Mouse (Mus musculus) adrenal gland, adult 8-10 months (tissue): ENCODE results near the gene Dkkl1. TPM values are rescaled to one million over a fixed set of nuclear protein-coding genes. Genes with fewer than 3 reads are reported as not detected.

Experiments
- DNase-seq: peaks from one replicate; pipeline ENCODE4 v3.0.0; 2022
- microRNA-seq, 2 experiments: library from miRNA; unstranded; fragments of <30 nt; microRNA quantifications; one replicate each; pipeline ENCODE4 v1.2.0; 2022
- total RNA-seq, 4 experiments: library from RNA; stranded (reverse); gene quantifications; 2 replicates each; pipeline ENCODE4 v1.2.4; 2022

The Dkkl1 gene
- total RNA-seq, 4 experiments from 2014 or later, result not detected

- no peak for DNase-seq
Observed at GRCm38 (mm10) chr7:45165701-45166100, 46.2 kb downstream of the Dkkl1 start.

DNA sequence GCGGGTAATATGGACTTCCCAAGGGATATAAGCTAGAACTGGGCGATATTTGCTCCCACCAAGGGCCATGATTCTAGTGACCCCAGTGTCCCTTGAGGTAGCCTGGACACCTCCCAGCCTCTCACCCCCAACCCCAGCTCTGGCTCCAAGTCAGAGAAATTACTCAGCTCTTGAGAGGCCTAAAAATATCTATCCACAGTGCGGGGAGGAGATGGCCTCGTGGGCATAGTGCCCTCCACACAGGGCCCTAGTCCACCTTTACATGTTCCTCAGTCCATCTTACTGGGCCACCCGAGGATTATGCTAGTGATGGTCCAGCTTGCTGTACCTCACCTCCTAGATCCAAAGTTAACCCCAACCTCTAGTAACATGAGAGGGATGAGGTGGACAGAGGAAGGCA is 47.1 kb downstream of the Dkkl1 start:
- DNase-seq, result no peak

DNA sequence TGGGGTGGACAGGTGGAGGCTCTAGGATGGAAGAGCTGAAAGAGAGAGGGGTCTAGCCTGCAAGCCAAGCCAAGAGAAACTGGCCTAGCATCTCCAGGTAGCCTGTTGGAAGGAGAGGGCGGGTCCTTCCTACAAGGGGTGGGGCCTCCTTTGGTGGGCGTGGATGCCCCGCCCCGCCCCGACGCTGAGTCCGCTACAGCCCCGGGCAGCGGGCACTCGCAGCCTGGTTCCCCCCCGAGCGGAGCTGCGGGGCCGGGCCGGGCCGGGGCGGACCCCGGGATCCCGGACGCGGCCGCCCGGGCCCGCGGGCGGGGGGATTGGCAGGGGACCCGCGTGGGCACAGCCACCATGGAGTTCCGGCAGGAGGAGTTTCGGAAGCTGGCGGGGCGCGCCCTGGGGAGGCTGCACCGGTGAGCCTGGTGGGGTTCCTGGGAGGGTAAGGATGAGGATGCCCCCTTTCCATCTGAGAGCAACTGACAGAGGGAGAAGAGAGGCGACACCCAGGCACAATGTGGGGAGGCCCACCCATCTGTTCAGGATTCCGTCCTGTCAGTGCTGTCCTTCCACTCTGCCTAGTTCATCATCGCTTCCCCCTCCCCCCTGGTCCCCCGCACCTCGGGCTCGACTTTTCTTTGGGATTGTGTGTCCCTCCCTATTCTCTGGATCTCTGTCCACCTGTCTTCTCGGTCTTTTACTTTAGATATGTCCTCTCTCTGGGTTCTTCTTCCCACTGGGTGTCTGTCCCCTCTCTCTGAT is 48.0 kb downstream of the Dkkl1 start, which contains the start of gene Slc17a7:
Gene Slc17a7, plus strand, starts transcription at position 215 of the 756 bp plus-strand sequence.
- no peak for DNase-seq

GRCm38 (mm10) chr7:45162996-45163615 is 48.8 kb downstream of the Dkkl1 start:
- DNase-seq, result no peak

- no peak for DNase-seq
Observed at GRCm38 (mm10) chr7:45162551-45162950, 49.4 kb downstream of the Dkkl1 start.

DNA sequence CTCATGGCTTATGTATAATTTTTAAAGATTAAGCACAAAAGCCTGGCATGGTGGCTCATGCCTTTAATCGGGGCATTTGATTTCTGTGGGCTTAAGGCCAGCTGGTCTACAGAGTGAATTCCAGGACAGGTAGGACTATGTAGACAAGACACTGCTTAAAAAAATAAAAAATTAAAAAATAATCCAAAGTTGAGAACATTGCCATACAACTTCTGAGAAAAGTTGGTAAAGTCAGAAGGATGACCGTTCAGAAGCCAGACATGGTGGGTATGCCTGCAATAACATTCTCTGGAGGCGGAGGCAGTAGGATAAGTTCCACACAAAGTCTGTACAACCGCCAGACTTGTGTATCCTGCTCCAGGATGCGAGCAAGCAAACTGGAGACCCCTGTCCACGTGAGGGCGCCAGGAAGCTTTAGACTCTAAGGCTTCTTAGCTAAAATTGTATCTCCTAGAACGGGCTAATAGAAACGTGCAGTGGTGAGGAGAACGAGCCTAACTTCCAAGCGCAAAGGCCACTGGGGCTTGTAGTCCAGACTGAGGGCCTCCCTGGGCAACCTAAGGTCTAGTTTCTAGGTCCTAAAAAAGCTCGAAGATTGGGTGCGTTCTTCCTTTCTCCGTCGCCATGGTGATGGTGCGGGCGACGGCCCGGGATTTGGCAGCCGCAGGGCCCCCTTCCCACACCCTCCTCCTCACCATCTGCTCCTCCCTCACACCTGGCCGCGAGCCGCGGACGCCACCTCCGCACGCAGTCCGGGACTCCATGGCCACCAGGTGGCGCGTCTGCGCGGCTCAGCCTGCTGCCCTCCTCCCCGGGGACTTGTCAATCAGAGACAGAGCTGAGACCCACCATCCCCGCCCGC is 50.1 kb downstream of the Dkkl1 start:
- peak; percentile 76 for DNase-seq

DNA sequence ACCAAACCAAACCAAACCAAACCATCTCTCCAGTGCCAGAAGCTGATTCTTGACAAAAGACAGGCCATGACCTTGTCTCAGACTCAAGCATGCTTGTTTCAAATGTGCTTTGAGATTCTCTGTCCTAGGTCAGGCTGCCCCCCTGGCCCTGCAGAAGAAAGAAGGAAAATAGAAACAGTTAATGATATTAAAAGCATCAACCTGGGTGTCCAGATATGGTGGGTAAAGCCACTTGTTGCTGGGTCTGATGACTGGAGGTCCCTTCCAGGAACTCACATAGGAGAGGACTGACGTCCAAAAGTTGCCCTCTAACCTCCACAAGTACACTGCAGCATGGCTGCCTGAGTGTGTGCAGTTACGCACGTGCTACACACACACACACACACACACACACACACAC is 51.1 kb downstream of the Dkkl1 start:
- no peak for DNase-seq

GRCm38 (mm10) chr7:45160316-45160800 is 51.6 kb downstream of the Dkkl1 start:
- DNase-seq, result no peak

- DNase-seq, result no peak
Observed at GRCm38 (mm10) chr7:45158991-45159390, 53.0 kb downstream of the Dkkl1 start.

Small RNA genes lying within 50 kb of the gene (microRNA-seq; reads per million reads assigned to microRNA genes)
- 0 reads per million in 2 experiments for gene Mir7055

Other genes with a start within 250 kb of the Dkkl1 start
- gene Cpt1c, start 237.3 kb downstream of the Dkkl1 start, total RNA-seq, result 10 to 100 TPM; 13.7 to 28.4 (median 20.4) TPM
- 100 to 1,000 TPM; 221 to 296 (median 243) TPM for gene Prmt1, start 225.6 kb downstream of the Dkkl1 start, total RNA-seq
- 100 to 1,000 TPM; 118 to 180 (median 144) TPM for gene Irf3, start 214.5 kb downstream of the Dkkl1 start, total RNA-seq
- gene Bcl2l12, start 213.4 kb downstream of the Dkkl1 start, total RNA-seq, result 10 to 100 TPM; 15.9 to 34.1 (median 22.1) TPM
- 100 to 1,000 TPM in 2 of 4 experiments, 10 to 100 TPM in 2; 88.5 to 120 (median 101) TPM for gene Scaf1, start 195.8 kb downstream of the Dkkl1 start, total RNA-seq
- 100 to 1,000 TPM in 3 of 4 experiments, 10 to 100 TPM in 1; 89.6 to 138 (median 129) TPM for gene Rras, start 194.2 kb downstream of the Dkkl1 start, total RNA-seq
- gene Prr12, start 159.3 kb downstream of the Dkkl1 start, total RNA-seq, result 10 to 100 TPM; 64.6 to 86.8 (median 70.0) TPM
- gene Nosip, start 149.7 kb downstream of the Dkkl1 start, total RNA-seq, result 10 to 100 TPM; 57.5 to 81.7 (median 66.6) TPM
- 10 to 100 TPM; 16.4 to 20.5 (median 17.1) TPM for gene Prrg2, start 149.5 kb downstream of the Dkkl1 start, total RNA-seq
- gene Rcn3, start 119.9 kb downstream of the Dkkl1 start, total RNA-seq, result 10 to 100 TPM; 33.1 to 51.0 (median 37.1) TPM
- 100 to 1,000 TPM; 105 to 151 (median 125) TPM for gene Fcgrt, start 108.3 kb downstream of the Dkkl1 start, total RNA-seq
- gene Rps11, start 87.7 kb downstream of the Dkkl1 start, total RNA-seq, result 1,000 to 10,000 TPM; 1,085 to 1,250 (median 1,138) TPM
- gene Rpl13a, start 83.4 kb downstream of the Dkkl1 start, total RNA-seq, result 1,000 to 10,000 TPM; 1,558 to 1,710 (median 1,647) TPM
- gene Gm45713, start 75.9 kb downstream of the Dkkl1 start, total RNA-seq, result not detected
- gene Flt3l, start 75.7 kb downstream of the Dkkl1 start, total RNA-seq, result 10 to 100 TPM; 20.4 to 56.7 (median 39.5) TPM
- 10 to 100 TPM; 58.4 to 73.0 (median 68.9) TPM for gene Pih1d1, start 57.8 kb downstream of the Dkkl1 start, total RNA-seq
- 10 to 100 TPM; 76.3 to 79.7 (median 77.2) TPM for gene Aldh16a1, start 57.6 kb downstream of the Dkkl1 start, total RNA-seq
- gene Slc17a7, start 48.2 kb downstream of the Dkkl1 start, total RNA-seq, result 1 to 10 TPM in 1 of 4 experiments, under 1 TPM in 3; 0.46 to 1.1 (median 0.65) TPM
- gene Gfy, start 32.6 kb downstream of the Dkkl1 start, total RNA-seq, result not detected
- gene Pth2, start 31.2 kb downstream of the Dkkl1 start, total RNA-seq, result not detected
- gene Ccdc155, start 7.3 kb downstream of the Dkkl1 start, total RNA-seq, result 1 to 10 TPM in 1 of 4 experiments, under 1 TPM in 3; 0.12 to 1.2 (median 0.29) TPM
- gene Tead2, start 3.6 kb upstream of the Dkkl1 start, total RNA-seq, result 10 to 100 TPM; 10.7 to 14.1 (median 12.0) TPM
- 10 to 100 TPM in 1 of 4 experiments, 1 to 10 TPM in 3; 4.9 to 11.2 (median 7.0) TPM for gene Cd37, start 27.0 kb upstream of the Dkkl1 start, total RNA-seq
- under 1 TPM in 1 of 4 experiments, not detected in 3; 0.37 TPM for gene Slc6a16, start 28.9 kb upstream of the Dkkl1 start, total RNA-seq
- gene Slc6a21, start 65.4 kb upstream of the Dkkl1 start, total RNA-seq, result under 1 TPM in 1 of 4 experiments, not detected in 3; 0.26 TPM
- 10 to 100 TPM in 2 of 4 experiments, 1 to 10 TPM in 2; 5.8 to 19.1 (median 10.4) TPM for gene Trpm4, start 121.6 kb upstream of the Dkkl1 start, total RNA-seq
- gene Hrc, start 123.1 kb upstream of the Dkkl1 start, total RNA-seq, result under 1 TPM; 0.09 to 0.31 (median 0.26) TPM
- gene Ppfia3, start 154.9 kb upstream of the Dkkl1 start, total RNA-seq, result 1 to 10 TPM; 2.8 to 7.2 (median 4.7) TPM
- 10 to 100 TPM in 2 of 4 experiments, 1 to 10 TPM in 2; 1.8 to 14.1 (median 7.6) TPM for gene Lin7b, start 158.4 kb upstream of the Dkkl1 start, total RNA-seq
- 100 to 1,000 TPM; 232 to 563 (median 376) TPM for gene Snrnp70, start 183.6 kb upstream of the Dkkl1 start, total RNA-seq
- not detected for gene Kcna7, start 193.5 kb upstream of the Dkkl1 start, total RNA-seq
- under 1 TPM in 3 of 4 experiments, not detected in 1; 0.13 to 0.22 (median 0.20) TPM for gene Ntf5, start 201.5 kb upstream of the Dkkl1 start, total RNA-seq
- gene Lhb, start 208.7 kb upstream of the Dkkl1 start, total RNA-seq, result not detected
- 10 to 100 TPM; 28.5 to 33.9 (median 29.8) TPM for gene Gys1, start 222.7 kb upstream of the Dkkl1 start, total RNA-seq
- 10 to 100 TPM; 36.8 to 43.8 (median 38.8) TPM for gene Ruvbl2, start 225.9 kb upstream of the Dkkl1 start, total RNA-seq
- 1,000 to 10,000 TPM; 1,223 to 1,354 (median 1,306) TPM for gene Ftl1, start 247.7 kb upstream of the Dkkl1 start, total RNA-seq